Mouse (Mus musculus): ENCODE measurements around the gene Cypt4. TPM values are rescaled to one million over a fixed set of nuclear protein-coding genes. Genes with fewer than 3 reads are reported as not detected.
"Not testable (repeated sequence)": the region's sequence is repeated elsewhere in the genome, so short reads cannot be mapped to it uniquely, and the experiment has no call there.

Cypt4 gene
- polyA plus RNA-seq (2015; fragmentation: Nextera tagmentation; extraction: Ambion mirVana), result not detected in 2 replicates

GRCm38 (mm10) chr9:24624896-24625295, at the start of gene Cypt4:
Gene Cypt4, plus strand, starts transcription at chr9:24625196.
- Histone ChIP-seq H3K27me3 (no peaks in the 10 kb centered on the region), H3K27ac (no peak within 1 kb of the TSS), H3K9ac (no peak within 1 kb of the TSS), H3K4me3 (no peak within 1 kb of the TSS), H3K36me3 (no peaks in the 10 kb centered on the region), H3K4me2 (no peak within 1 kb of the TSS), H3K9me3 (replicated peaks) (no peaks in the 10 kb centered on the region), H3K4me1 (replicated peaks) (no peaks in the 10 kb centered on the region)
- 82% methylated on average over 5 of the region's 5 CpGs for WGBS
- no peak for ATAC-seq (replicated peaks; ENCODE audit: insufficient number of reproducible peaks, insufficient read depth, low FRiP score, low read depth)

DNA sequence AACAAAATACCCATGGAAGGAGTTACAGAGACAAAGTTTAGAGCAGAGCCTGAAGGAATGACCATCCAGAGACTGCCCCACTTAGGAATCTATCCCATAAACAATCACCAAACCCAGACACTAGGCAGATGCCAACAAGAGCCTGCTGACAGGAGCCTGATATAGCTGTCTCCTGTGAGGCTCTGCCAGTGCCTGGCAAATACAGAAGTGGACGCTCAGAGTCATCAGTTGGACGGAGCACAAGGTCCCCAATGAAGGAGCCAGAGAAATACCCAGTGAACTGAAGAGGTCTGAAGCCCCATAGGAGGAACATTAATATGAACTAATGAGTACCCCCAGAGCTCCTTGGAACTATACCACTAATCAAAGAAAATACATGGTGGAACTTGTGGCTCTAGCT, 12.3 kb downstream of the Cypt4 start:
- 44% methylated on average over 2 of the region's 2 CpGs for WGBS
- H3K9me3 ChIP-seq (replicated peaks); H3K9ac ChIP-seq; H3K4me2 ChIP-seq; H3K27me3 ChIP-seq; H3K4me3 ChIP-seq; H3K27ac ChIP-seq; H3K36me3 ChIP-seq; H3K4me1 ChIP-seq (replicated peaks); ATAC-seq (replicated peaks; ENCODE audit: insufficient number of reproducible peaks, insufficient read depth, low FRiP score, low read depth): not testable (repeated sequence)

Other genes with a start within 250 kb of the Cypt4 start
- gene Dpy19l1, start 122.1 kb upstream of the Cypt4 start, polyA plus RNA-seq (2015; fragmentation: Nextera tagmentation; extraction: Ambion mirVana), result 9.7 and 13.0 TPM in 2 replicates
- 0.11 and 0.13 TPM in 2 replicates for gene Dpy19l2, start 71.1 kb downstream of the Cypt4 start, polyA plus RNA-seq (2015; fragmentation: Nextera tagmentation; extraction: Ambion mirVana)
- 62.6 and 70.1 TPM in 2 replicates for gene Tbx20, start 149.1 kb downstream of the Cypt4 start, polyA plus RNA-seq (2015; fragmentation: Nextera tagmentation; extraction: Ambion mirVana)

Data from heart, embryonic 15.5 days (tissue).